8 mouse cellular contexts compared by ENCODE assay signal in genomic region chr7:44745076-44745475, GRCm38 (mm10). TPM values are rescaled to one million over a fixed set of nuclear protein-coding genes. Genes with fewer than 3 reads are reported as not detected.
DNase-seq lines count a peak whose midpoint lies in the region; ATAC-seq lines count a peak whose summit lies in the region.

No protein-coding gene starts in this region.

- H3K36me3 ChIP-seq in hindbrain, embryonic 12.5 days = no peaks in the 10 kb centered on the region

- H3K9ac ChIP-seq in hindbrain, embryonic 12.5 days = peak overlapping the region; percentile 58

- H3K27ac ChIP-seq in hindbrain, embryonic 12.5 days = 0 out of 2 replicates have a peak overlapping the region, but pooled peaks have one; percentile 5

- peak; percentile 91 for DNase-seq in R1 (ENCODE audit: low read depth, low spot score)
- peak; percentile 88 to 89 for DNase-seq in cerebellum, postnatal 10 days
- DNase-seq in frontal cortex, postnatal 10 days (ENCODE audit: low spot score in 2 of 2) = peak; percentile 44 to 76
- peak; percentile 57 to 65 for DNase-seq in layer of hippocampus, postnatal 14 days (ENCODE audit: low spot score in 2 of 2)
- DNase-seq in lung, postnatal 10 days = peak; percentile 89
- DNase-seq in ovary, postnatal 14 days (ENCODE audit: low spot score) = peak; percentile 44
- peak; percentile 77 to 78 for DNase-seq in thymus, postnatal 10 days (ENCODE audit: low spot score in 2 of 2)

- H3K27me3 ChIP-seq in hindbrain, embryonic 12.5 days = no peaks in the 10 kb centered on the region

- no peaks in the 10 kb centered on the region for H3K9me3 ChIP-seq in hindbrain, embryonic 12.5 days (replicated peaks)

- H3K4me2 ChIP-seq in hindbrain, embryonic 12.5 days (replicated peaks) = peak overlapping the region; percentile 61

- WGBS in hindbrain, embryonic 12.5 days = 0% methylated on average over 18 of the region's 18 CpGs

- peaks cover 18% of the 10 kb centered on the region for H3K4me1 ChIP-seq in hindbrain, embryonic 12.5 days

- ATAC-seq in hindbrain, embryonic 12.5 days (ENCODE audit: low FRiP score) = peak; percentile 54

- peak overlapping the region; percentile 38 for H3K4me3 ChIP-seq in hindbrain, embryonic 12.5 days

RNA-seq across cellular contexts. Expression of gene Vrk3, which starts 3.1 kb away (rescaled TPM):
- 32.7 and 34.0 TPM in 2 replicates for polyA plus RNA-seq in hindbrain, embryonic 12.5 days (2016; fragmentation: Nextera tagmentation; extraction: Ambion mirVana)
- total RNA-seq in layer of hippocampus, postnatal 14 days (2021) = 10 to 100 TPM; 31.8 to 33.4 TPM

RNA-seq across cellular contexts. Expression of gene Zfp473, which starts 5.8 kb away (rescaled TPM):
- polyA plus RNA-seq in hindbrain, embryonic 12.5 days (2016; fragmentation: Nextera tagmentation; extraction: Ambion mirVana) = 2.3 and 2.8 TPM in 2 replicates
- total RNA-seq in layer of hippocampus, postnatal 14 days (2021) = under 1 TPM; 0.24 to 0.25 TPM

RNA-seq across cellular contexts. Expression of gene Izumo2, which starts 36.5 kb away (rescaled TPM):
- not detected in 2 replicates for polyA plus RNA-seq in hindbrain, embryonic 12.5 days (2016; fragmentation: Nextera tagmentation; extraction: Ambion mirVana)
- total RNA-seq in layer of hippocampus, postnatal 14 days (2021) = not detected

Comparison
In these comparisons a context has a peak if more than half of its experiments do, and no peak if none do; other contexts are left out.
1. Peak in every context shown above with its lines: DNase-seq, ATAC-seq, H3K4me3 ChIP-seq and H3K27ac ChIP-seq.